Mouse (Mus musculus) MEL (cell line): ENCODE measurements at regions not wholly inside any gene's neighbourhood (a gene's known extent, or its start where the extent isn't known, plus 50 kb on each side); places are given as distances from the start of the nearest gene placed in this dataset.

Experiments used
- DNase-seq: peaks from one replicate; pipeline ENCODE4 v3.0.0; 2011; ENCODE audit warnings: low read depth, low spot score
- H3K27ac ChIP-seq: 2 replicates; pipeline ENCODE4 v1.5.1; 2012; ENCODE audit warnings: low read depth, mild to moderate bottlenecking, control low read depth, low read length, moderate library complexity; ENCODE audit not compliant: control insufficient read depth
- H3K27me3 ChIP-seq, 2 experiments: fragments of 150-350 bp in 1 of 2; sonication (generic) in 1 of 2; 2 replicates each; pipeline ENCODE4 v1.6.1; 2012; ENCODE audit warnings: low read length in 2 of 2, mild to moderate bottlenecking in 2 of 2, improper control_type of control experiment in 1 of 2, moderate library complexity in 1 of 2; ENCODE audit not compliant: insufficient read depth in 2 of 2, control insufficient read depth in 1 of 2
- H3K36me3 ChIP-seq, 2 experiments: 2 replicates each; pipeline ENCODE4 v1.6.1; 2012 to 2014; ENCODE audit warnings: low read length in 2 of 2, improper control_type of control experiment in 1 of 2, inconsistent platforms in 1 of 2, mild to moderate bottlenecking in 1 of 2; ENCODE audit not compliant: insufficient read depth in 2 of 2, control insufficient read depth in 1 of 2
- H3K4me1 ChIP-seq, 2 experiments: fragments of 150-350 bp in 1 of 2; sonication (generic) in 1 of 2; 2 replicates each; pipeline ENCODE4 v1.6.1; 2012; ENCODE audit warnings: low read length in 2 of 2, improper control_type of control experiment in 1 of 2, mild to moderate bottlenecking in 1 of 2; ENCODE audit not compliant: insufficient read depth in 2 of 2, control insufficient read depth in 1 of 2
- H3K4me3 ChIP-seq, 2 experiments: fragments of 150-350 bp in 1 of 2; sonication (generic) in 1 of 2; 2 replicates each; pipeline ENCODE4 v1.5.1; 2012; ENCODE audit warnings: low read depth in 2 of 2, low read length in 2 of 2, mild to moderate bottlenecking in 2 of 2, moderate library complexity in 2 of 2, control low read depth in 1 of 2, improper control_type of control experiment in 1 of 2; ENCODE audit not compliant: control insufficient read depth in 1 of 2, insufficient read depth in 1 of 2
- H3K79me2 ChIP-seq: 2 replicates; pipeline ENCODE4 v1.6.1; 2012; ENCODE audit warnings: mild to moderate bottlenecking, low read length, moderate library complexity; ENCODE audit not compliant: control insufficient read depth, poor library complexity, insufficient read depth
- H3K9ac ChIP-seq: 2 replicates; pipeline ENCODE4 v1.6.1; 2012; ENCODE audit warnings: low read depth, mild to moderate bottlenecking, control low read depth, low read length, moderate library complexity; ENCODE audit not compliant: control insufficient read depth, poor library complexity, severe bottlenecking
- H3K9me3 ChIP-seq: fragments of 150-350 bp; sonication (generic); replicated peaks from 2 replicates; pipeline ENCODE4 v1.6.1; 2012; ENCODE audit warnings: mild to moderate bottlenecking, low read length, improper control_type of control experiment, moderate library complexity; ENCODE audit not compliant: insufficient read depth
- CHD1 ChIP-seq: IDR thresholded peaks from 2 replicates; pipeline ENCODE4 v1.6.1; 2012; ENCODE audit warnings: low read depth, mild to moderate bottlenecking, inconsistent platforms, low read length, improper control_type of control experiment
- CHD2 ChIP-seq: IDR thresholded peaks from 2 replicates; pipeline ENCODE4 v1.6.1; 2011; ENCODE audit warnings: low read length, improper control_type of control experiment
- CTCF ChIP-seq, 3 experiments: IDR thresholded peaks in 2 of 3; conservative IDR thresholded peaks in 1 of 3; 2 replicates each; pipeline ENCODE4 v1.5.1; 2011 to 2012; ENCODE audit warnings: low read length in 3 of 3, low read depth in 2 of 3, mild to moderate bottlenecking in 2 of 3, improper control_type of control experiment in 1 of 3, inconsistent platforms in 1 of 3, mixed read lengths in 1 of 3, moderate library complexity in 1 of 3; ENCODE audit not compliant: control insufficient read depth in 1 of 3, insufficient read depth in 1 of 3, poor library complexity in 1 of 3, severe bottlenecking in 1 of 3
- ELF1 ChIP-seq: IDR thresholded peaks from 2 replicates; pipeline ENCODE4 v1.6.1; 2014; ENCODE audit warnings: low read depth, mild to moderate bottlenecking, inconsistent platforms, low read length, improper control_type of control experiment, moderate library complexity
- EP300 ChIP-seq, 2 experiments: IDR thresholded peaks; 2 replicates each; pipeline ENCODE4 v1.6.1; 2011; ENCODE audit warnings: improper control_type of control experiment in 2 of 2, low read length in 2 of 2, low read depth in 1 of 2, mild to moderate bottlenecking in 1 of 2
- ETS1 ChIP-seq: IDR thresholded peaks from 2 replicates; pipeline ENCODE4 v1.6.1; 2012; ENCODE audit warnings: low read depth, mild to moderate bottlenecking, inconsistent platforms, low read length, improper control_type of control experiment, moderate library complexity
- GABPA ChIP-seq: IDR thresholded peaks from 2 replicates; pipeline ENCODE4 v1.6.1; 2012; ENCODE audit warnings: low read depth, mild to moderate bottlenecking, inconsistent platforms, low read length, improper control_type of control experiment, moderate library complexity
- GATA1 ChIP-seq: IDR thresholded peaks from 2 replicates; pipeline ENCODE4 v1.6.1; 2011; ENCODE audit warnings: low read depth, low read length, improper control_type of control experiment
- MAFK ChIP-seq: IDR thresholded peaks from 2 replicates; pipeline ENCODE4 v1.6.1; 2011; ENCODE audit warnings: low read depth, mild to moderate bottlenecking, low read length, improper control_type of control experiment, borderline replicate concordance
- MXI1 ChIP-seq: IDR thresholded peaks from 2 replicates; pipeline ENCODE4 v1.6.1; 2011; ENCODE audit warnings: mild to moderate bottlenecking, low read depth, low read length, improper control_type of control experiment
- MYB ChIP-seq: IDR thresholded peaks from 2 replicates; pipeline ENCODE4 v1.6.1; 2011; ENCODE audit warnings: mild to moderate bottlenecking, low read depth, low read length, improper control_type of control experiment
- NRF1 ChIP-seq: IDR thresholded peaks from 2 replicates; pipeline ENCODE4 v1.6.1; 2014; ENCODE audit warnings: low read depth, mild to moderate bottlenecking, inconsistent platforms, low read length, improper control_type of control experiment, moderate library complexity; ENCODE audit not compliant: poor library complexity, insufficient read depth, severe bottlenecking
- POLR2A ChIP-seq, 2 experiments: IDR thresholded peaks; 2 replicates each; pipeline ENCODE4 v1.6.1; 2011 to 2012; ENCODE audit warnings: low read length in 2 of 2, mild to moderate bottlenecking in 2 of 2, control low read depth in 1 of 2, improper control_type of control experiment in 1 of 2, low read depth in 1 of 2, moderate library complexity in 1 of 2; ENCODE audit not compliant: control insufficient read depth in 1 of 2, insufficient read depth in 1 of 2, poor library complexity in 1 of 2
- POLR2AphosphoS2 ChIP-seq: IDR thresholded peaks from 2 replicates; pipeline ENCODE4 v1.6.1; 2011; ENCODE audit warnings: low read length, improper control_type of control experiment
- RAD21 ChIP-seq: IDR thresholded peaks from 2 replicates; pipeline ENCODE4 v1.6.1; 2011; ENCODE audit warnings: mild to moderate bottlenecking, low read depth, low read length, improper control_type of control experiment
- SIN3A ChIP-seq: IDR thresholded peaks from 2 replicates; pipeline ENCODE4 v1.6.1; 2012; ENCODE audit warnings: low read length, improper control_type of control experiment, inconsistent platforms
- SMC3 ChIP-seq: IDR thresholded peaks from 2 replicates; pipeline ENCODE4 v1.6.1; 2011; ENCODE audit warnings: low read depth, low read length, improper control_type of control experiment
- TAL1 ChIP-seq: IDR thresholded peaks from 2 replicates; pipeline ENCODE4 v1.6.1; 2012; ENCODE audit warnings: mild to moderate bottlenecking, inconsistent platforms, low read length, moderate library complexity, mixed read lengths
- TBP ChIP-seq: IDR thresholded peaks from 2 replicates; pipeline ENCODE4 v1.8.0; 2011; ENCODE audit warnings: low read depth, low read length, improper control_type of control experiment
- TCF12 ChIP-seq: IDR thresholded peaks from 2 replicates; pipeline ENCODE4 v1.6.1; 2014; ENCODE audit warnings: low read depth, mild to moderate bottlenecking, inconsistent platforms, low read length, improper control_type of control experiment, moderate library complexity
- UBTF ChIP-seq: IDR thresholded peaks from 2 replicates; pipeline ENCODE4 v1.6.1; 2012; ENCODE audit warnings: low read depth, mild to moderate bottlenecking, inconsistent platforms, low read length, improper control_type of control experiment, moderate library complexity, borderline replicate concordance; ENCODE audit not compliant: insufficient read depth
- USF1 ChIP-seq: IDR thresholded peaks from 2 replicates; pipeline ENCODE4 v1.6.1; 2014; ENCODE audit warnings: low read depth, mild to moderate bottlenecking, inconsistent platforms, low read length, improper control_type of control experiment, moderate library complexity
- ZKSCAN1 ChIP-seq: IDR thresholded peaks from 2 replicates; pipeline ENCODE4 v1.6.1; 2012; ENCODE audit warnings: low read depth, mild to moderate bottlenecking, inconsistent platforms, low read length, improper control_type of control experiment, moderate library complexity
- ZMIZ1 ChIP-seq: IDR thresholded peaks from 2 replicates; pipeline ENCODE4 v1.6.1; 2012; ENCODE audit warnings: low read depth, mild to moderate bottlenecking, inconsistent platforms, low read length, improper control_type of control experiment, moderate library complexity
- ZNF384 ChIP-seq: IDR thresholded peaks from 2 replicates; pipeline ENCODE4 v1.6.1; 2012; ENCODE audit warnings: low read depth, mild to moderate bottlenecking, inconsistent platforms, low read length, improper control_type of control experiment

DNA sequence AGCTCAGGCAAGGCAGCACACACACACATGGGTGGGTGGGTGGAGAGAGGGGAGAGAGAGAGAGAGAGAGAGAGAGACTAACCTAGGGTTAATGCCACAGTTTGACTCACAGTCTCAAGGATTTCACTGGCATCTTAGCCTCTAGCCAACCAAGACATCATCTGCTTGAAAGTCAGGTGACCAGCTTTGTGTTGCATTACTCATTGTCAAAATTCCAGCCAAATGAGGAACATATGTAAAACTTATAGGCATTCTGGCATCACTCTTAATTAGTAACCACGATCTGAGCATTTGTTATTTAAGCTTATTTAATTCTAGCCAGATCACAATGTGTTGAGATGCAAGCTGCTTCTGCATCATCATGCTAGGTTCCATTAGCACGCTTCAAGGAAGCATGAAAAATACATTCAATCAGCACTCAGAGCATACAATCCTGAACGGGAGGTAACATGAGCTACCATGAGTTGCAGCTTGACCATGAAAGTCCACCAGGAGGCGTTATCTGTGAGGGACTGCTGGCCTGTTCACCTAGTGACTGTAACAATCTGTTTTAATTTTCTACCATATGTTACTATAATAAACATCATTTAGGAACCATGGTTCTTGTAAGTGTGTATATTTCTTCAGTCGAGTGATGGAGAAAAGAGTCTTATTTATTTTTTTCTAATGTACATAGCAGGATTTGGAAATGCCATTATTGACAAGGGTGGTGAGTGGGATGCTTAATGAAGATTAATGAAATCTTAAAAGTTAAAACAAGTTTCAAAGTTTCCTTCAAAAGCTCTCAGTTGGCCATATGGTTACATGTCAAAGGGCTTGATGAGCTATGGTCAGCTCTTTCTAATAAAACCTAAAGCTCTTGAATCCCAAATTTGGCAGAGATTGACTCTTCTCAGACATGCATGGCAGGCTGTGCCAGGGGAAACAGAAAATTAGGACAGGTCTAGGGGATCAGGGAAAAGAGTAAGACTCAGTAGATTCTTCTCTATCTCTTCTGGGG lies 572.4 kb upstream of the Kif18a start:
- no peaks in the 10 kb centered on the region for H3K36me3 ChIP-seq
- H3K9me3 ChIP-seq: no peaks in the 10 kb centered on the region
- no peaks in the 10 kb centered on the region for H3K4me1 ChIP-seq
- H3K27me3 ChIP-seq: no peaks in the 10 kb centered on the region
- H3K27ac ChIP-seq: no peak overlapping the region
- no peak for TF ChIP-seq POLR2A (IDR thresholded peaks at IDR 0.05; ENCODE audit: control insufficient read depth in 1 of 2, insufficient read depth in 1 of 2, low read depth in 1 of 2, low read length in 2 of 2, poor library complexity in 1 of 2)
- TF ChIP-seq GATA1: no peak
- TF ChIP-seq GABPA: no peak
- TF ChIP-seq CTCF (IDR thresholded peaks at IDR 0.05 in 2 of 3, conservative IDR thresholded peaks at IDR 0.05 in 1 of 3; ENCODE audit: control insufficient read depth in 1 of 3, insufficient read depth in 1 of 3, low read depth in 2 of 3, low read length in 3 of 3, poor library complexity in 1 of 3, severe bottlenecking in 1 of 3): peak; percentile 5 to 8 (median 6); a peak in 1 of 6 replicates
- TF ChIP-seq ZMIZ1: no peak
- no peak for TF ChIP-seq USF1
- no peak for TF ChIP-seq POLR2AphosphoS2
- TF ChIP-seq ZNF384: no peak
- peak; percentile 18; the same call in 1 of the 2 replicates for TF ChIP-seq RAD21
- TF ChIP-seq CHD1: no peak
- no peak for TF ChIP-seq UBTF
- TF ChIP-seq MAFK: no peak
- TF ChIP-seq ETS1: no peak
- no peak for TF ChIP-seq MXI1
- no peak for TF ChIP-seq ELF1
- peak; percentile 44 for TF ChIP-seq SMC3
- no peak for TF ChIP-seq NRF1
- no peak for TF ChIP-seq CHD2
- TF ChIP-seq ZKSCAN1: no peak
- TF ChIP-seq TBP: no peak
- no peak overlapping the region for H3K9ac ChIP-seq
- no peak overlapping the region for H3K4me3 ChIP-seq
- H3K79me2 ChIP-seq: no peaks in the 10 kb centered on the region
- DNase-seq: no peak

DNA sequence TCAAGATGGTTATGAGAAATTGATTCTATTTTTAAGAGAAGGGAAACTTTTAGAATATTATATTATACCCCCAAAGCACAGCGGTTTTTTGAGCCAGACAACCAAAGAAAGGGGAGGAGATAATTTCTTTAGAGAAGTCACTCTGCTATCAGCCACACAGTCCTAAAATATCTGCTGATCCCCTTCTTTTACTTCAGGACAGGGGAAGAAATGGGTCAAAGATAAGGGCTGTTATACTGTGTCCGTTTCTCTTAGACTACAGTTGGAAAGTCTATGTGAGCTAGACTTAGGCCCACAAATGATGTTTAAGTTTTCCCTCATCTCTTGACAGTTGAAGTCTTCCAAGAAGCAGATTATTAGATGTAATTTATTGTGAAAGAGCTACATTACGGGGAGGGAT lies 538.5 kb upstream of the Kif18a start:
- Histone ChIP-seq H3K4me3 (0 out of 4 replicates have a peak overlapping the region, but pooled peaks of 1 of the 2 experiments have one; percentile 28), H3K79me2 (no peaks in the 10 kb centered on the region), H3K4me1 (peaks cover 4 to 10% of the 10 kb centered on the region in 2 experiments; a peak in 2 of 4 replicates), H3K27me3 (no peaks in the 10 kb centered on the region), H3K36me3 (peaks cover 0 to 30% of the 10 kb centered on the region in 2 experiments; a peak in 2 of 4 replicates), H3K9me3 (no peaks in the 10 kb centered on the region), H3K27ac (peak overlapping the region; percentile 71; the same call in 1 of the 2 replicates), H3K9ac (no peak overlapping the region)
- TF ChIP-seq GATA1 (peak; percentile 61), POLR2AphosphoS2 (no peak), TCF12 (0 out of 2 replicates have a peak, but pooled peaks have one; percentile 43), MYB (0 out of 2 replicates have a peak, but pooled peaks have one; percentile 23), ETS1 (peak; percentile 37), SIN3A (no peak), MAFK (peak; percentile 42; the same call in 1 of the 2 replicates), TAL1 (no peak), CTCF (IDR thresholded peaks at IDR 0.05 in 2 of 3, conservative IDR thresholded peaks at IDR 0.05 in 1 of 3; ENCODE audit: control insufficient read depth in 1 of 3, insufficient read depth in 1 of 3, low read depth in 2 of 3, low read length in 3 of 3, poor library complexity in 1 of 3, severe bottlenecking in 1 of 3) (no peak), EP300 (IDR thresholded peaks at IDR 0.05; ENCODE audit: low read depth in 1 of 2, low read length in 2 of 2) (peak; percentile 51 to 65; a peak in 2 of 4 replicates), ZKSCAN1 (no peak)
- peak; percentile 51 for DNase-seq
